Mouse (Mus musculus) Patski (cell line): Measurements from ENCODE around the gene Skint5. TPM values are rescaled to one million over a fixed set of nuclear protein-coding genes. Genes with fewer than 3 reads are reported as not detected.
"Not testable (repeated sequence)": the region's sequence is repeated elsewhere in the genome, so short reads cannot be mapped to it uniquely, and the experiment has no call there.

ENCODE experiments used
- ATAC-seq: fragments of 100-300 bp; one replicate; pipeline ENCODE4 v1.8.0; 2021
- CTCF ChIA-PET: fragments of 350-600 bp; sonication (Branson Sonifier 250); formaldehyde crosslinking; loops from one replicate; lab custom pipeline; 2022; ENCODE audit warnings: inconsistent platforms; lab: Charles Lee
- POLR2A ChIA-PET: fragments of 350-600 bp; sonication (Branson Sonifier 250); formaldehyde crosslinking; loops from one replicate; lab custom pipeline; 2022; ENCODE audit warnings: antibody characterized with exemption, inconsistent platforms; lab: Charles Lee
- DNase-seq: peaks from one replicate; pipeline ENCODE4 v3.0.0-alpha.2; 2011; ENCODE audit warnings: low read depth, low spot score
- H3K27me3 ChIP-seq: fragments of 371-371 bp; one replicate; pipeline ENCODE4 v1.5.1; 2021
- CTCF ChIP-seq: fragments of 100-300 bp; IDR thresholded peaks from one replicate; pipeline ENCODE4 v1.5.1; 2021
- in situ Hi-C: fragments of 300-500 bp; cut with MboI; formaldehyde crosslinking; loops from 3 replicates; pipeline ENCODE4 v1.11.1; 2018; ENCODE audit warnings: low pct_unique_long_range_greater_than_20kb, mixed read lengths
- polyA plus RNA-seq: library from polyadenylated mRNA; unstranded; gene quantifications from one replicate; pipeline ENCODE4 v1.2.3, GENCODE M21; 2021

Gene Skint5
- not detected for polyA plus RNA-seq

DNA sequence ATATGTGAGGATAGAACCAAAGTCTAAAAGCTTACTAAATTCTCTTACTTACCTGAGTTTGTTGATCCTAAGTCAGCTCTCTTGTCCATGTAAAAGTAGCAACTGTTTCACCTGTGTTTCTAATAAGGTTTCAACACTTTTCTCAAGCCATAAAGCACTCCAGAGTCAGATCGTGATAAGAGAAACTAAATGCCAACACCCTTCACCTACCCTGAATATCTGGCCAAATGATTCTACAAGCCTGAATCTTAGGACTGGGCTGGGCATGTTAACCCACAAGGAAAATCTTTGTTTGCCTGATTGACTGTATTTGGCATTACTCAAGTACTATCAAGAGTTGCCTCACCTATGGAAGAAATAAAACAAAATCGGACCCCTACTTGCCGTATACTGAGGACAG is at the start of gene Skint5:
Gene Skint5, minus strand, starts transcription at position 101 of the 400 bp plus-strand sequence.
- CTCF ChIA-PET, result no interaction called here
- no peak for DNase-seq
- in situ Hi-C loops, result no loop called here

DNA sequence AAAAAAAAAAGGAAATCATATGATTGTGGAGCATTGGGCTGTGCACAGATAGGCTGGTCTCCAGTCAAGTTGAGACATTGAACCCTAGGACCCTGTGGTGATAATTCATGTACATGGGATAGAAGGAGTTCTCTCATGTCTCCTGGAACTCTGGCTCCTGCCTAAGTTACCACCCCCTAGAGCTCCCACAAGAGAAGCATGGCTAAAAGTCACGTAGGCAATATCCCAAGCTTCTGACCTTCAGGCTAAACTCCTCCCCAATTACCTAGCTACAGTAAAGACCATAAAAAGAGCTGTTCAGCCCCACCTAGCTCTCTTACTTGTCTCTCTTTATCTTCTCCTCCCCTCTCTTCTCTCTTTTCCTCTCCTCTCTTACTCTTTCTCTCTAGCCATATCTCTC is 42.0 kb downstream of the Skint5 start:
- in situ Hi-C loops, result no loop called here
- no peak for TF ChIP-seq CTCF
- H3K27me3 ChIP-seq, result no peaks in the 10 kb centered on the region
- DNase-seq (no peak), ATAC-seq (no peak)
- ChIA-PET CTCF (no interaction called here), POLR2A (no interaction called here)

More for the DNA sequence above, at the start of gene Skint5:
- ATAC-seq, result no peak
- POLR2A ChIA-PET, result no interaction called here
- H3K27me3 ChIP-seq, result no peaks in the 10 kb centered on the region
- no peak for TF ChIP-seq CTCF

DNA sequence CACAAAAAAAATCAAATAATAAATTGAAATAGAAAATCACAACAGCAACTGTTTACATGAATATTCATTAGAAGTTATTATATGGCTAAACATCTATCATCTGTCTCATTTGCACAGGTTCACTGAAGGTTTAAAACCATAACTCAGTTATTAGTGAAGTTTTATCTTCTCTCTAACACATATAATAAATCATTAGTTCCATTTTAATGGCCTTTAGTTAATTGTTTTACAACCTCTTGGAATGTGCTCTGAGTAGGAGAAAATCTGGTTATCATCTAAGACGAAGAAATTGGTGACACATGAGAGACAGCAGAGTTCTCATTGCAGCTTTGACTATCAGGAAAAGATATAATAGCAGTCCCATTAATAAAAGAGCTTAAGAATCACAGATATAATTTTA is 235.1 kb downstream of the Skint5 start:
- in situ Hi-C loops, result no loop called here
- TF ChIP-seq CTCF, result no peak
- ATAC-seq (no peak), DNase-seq (no peak)
- no peaks in the 10 kb centered on the region for H3K27me3 ChIP-seq
- POLR2A ChIA-PET, result no interaction called here
- CTCF ChIA-PET, result no interaction called here

DNA sequence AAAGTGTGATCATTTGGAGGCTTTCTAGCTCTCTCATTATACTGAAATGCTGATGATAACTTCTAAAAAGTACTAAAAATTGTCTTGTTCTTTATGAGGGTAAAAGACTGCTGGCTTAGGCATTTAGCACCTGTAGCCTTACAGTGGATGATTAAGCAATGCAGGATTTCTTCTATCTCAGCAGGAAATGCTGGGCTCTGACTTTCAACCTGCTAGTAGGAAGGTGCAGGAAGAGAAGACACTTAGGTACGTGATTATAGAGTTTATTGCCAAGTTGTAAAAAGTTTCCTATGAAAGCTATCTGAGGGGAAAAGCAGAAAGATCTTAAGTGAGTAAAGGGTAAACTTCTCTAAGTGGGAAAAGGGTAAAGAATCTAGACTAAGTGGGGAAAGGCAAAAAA is 235.6 kb downstream of the Skint5 start:
- POLR2A ChIA-PET, result no interaction called here
- CTCF ChIA-PET, result no interaction called here
- in situ Hi-C loops, result no loop called here
- no peak for DNase-seq
- no peaks in the 10 kb centered on the region for H3K27me3 ChIP-seq
- ATAC-seq, result no peak
- TF ChIP-seq CTCF, result no peak

DNA sequence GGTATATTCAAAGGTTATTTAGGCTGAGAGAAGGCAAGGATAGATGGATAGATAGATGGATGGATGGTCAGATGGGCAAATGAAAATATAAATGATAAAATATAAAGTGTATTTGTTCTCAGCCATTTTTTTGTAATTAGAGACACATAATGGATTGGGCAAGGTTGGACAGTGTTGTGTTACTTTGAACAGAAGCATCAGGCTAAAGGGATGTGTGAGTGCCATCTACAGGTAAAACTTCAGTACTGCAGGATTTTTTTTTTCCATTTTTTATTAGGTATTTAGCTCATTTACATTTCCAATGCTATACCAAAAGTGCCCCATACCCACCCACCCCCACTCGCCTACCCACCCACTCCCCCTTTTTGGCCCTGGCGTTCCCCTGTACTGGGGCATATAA is 551.1 kb downstream of the Skint5 start:
- CTCF ChIA-PET, ATAC-seq, in situ Hi-C loops: not testable (repeated sequence)

More for the DNA sequence above, 551.1 kb downstream of the Skint5 start:
- POLR2A ChIA-PET, H3K27me3 ChIP-seq, DNase-seq: not testable (repeated sequence)

Other genes with a start within 250 kb of the Skint5 start
- gene Skint11, start 163.9 kb upstream of the Skint5 start, polyA plus RNA-seq, result not detected